Mouse (Mus musculus) neural tube, embryonic 11.5 days (tissue): Measurements from ENCODE around the gene Cxcr2. TPM values are rescaled to one million over a fixed set of nuclear protein-coding genes. Genes with fewer than 3 reads are reported as not detected.

Experiments
- ATAC-seq: fragments of 200-750 bp; cut with Nextera tagmentation; 2 replicates; pipeline ENCODE4 v1.8.0; 2017; ENCODE audit warnings: moderate number of reproducible peaks, mild to moderate bottlenecking, moderate TSS enrichment, moderate library complexity; ENCODE audit not compliant: insufficient read depth, low FRiP score, low TSS enrichment
- DNase-seq: peaks from one replicate; pipeline ENCODE4 v3.0.0-alpha.2; 2015; ENCODE audit warnings: low spot score
- H3K27ac ChIP-seq: fragments of 300-500 bp; sonication (generic); 2 replicates; pipeline ENCODE4 v1.5.1; 2014; ENCODE audit warnings: low read depth, mild to moderate bottlenecking, low read length
- H3K27me3 ChIP-seq: fragments of 300-500 bp; sonication (generic); 2 replicates; pipeline ENCODE4 v1.6.1; 2014; ENCODE audit warnings: mild to moderate bottlenecking, low read length, mixed read lengths; ENCODE audit not compliant: control insufficient read depth, insufficient read depth
- H3K36me3 ChIP-seq: fragments of 300-500 bp; sonication (generic); 2 replicates; pipeline ENCODE4 v1.6.1; 2014; ENCODE audit warnings: mild to moderate bottlenecking, low read length, moderate library complexity, mixed read lengths; ENCODE audit not compliant: control insufficient read depth, insufficient read depth
- H3K4me1 ChIP-seq: fragments of 300-500 bp; sonication (generic); 2 replicates; pipeline ENCODE4 v1.6.1; 2014; ENCODE audit warnings: low read length, mixed read lengths; ENCODE audit not compliant: control insufficient read depth, insufficient read depth
- H3K4me2 ChIP-seq: fragments of 300-500 bp; sonication (generic); 2 replicates; pipeline ENCODE4 v1.6.1; 2014; ENCODE audit warnings: low read depth, mild to moderate bottlenecking, moderate library complexity
- H3K4me3 ChIP-seq: fragments of 300-500 bp; sonication (generic); 2 replicates; pipeline ENCODE4 v1.5.1; 2014; ENCODE audit warnings: low read depth, low read length
- H3K9ac ChIP-seq: fragments of 300-500 bp; sonication (generic); 2 replicates; pipeline ENCODE4 v1.6.1; 2014; ENCODE audit warnings: mild to moderate bottlenecking, low read length
- H3K9me3 ChIP-seq: fragments of 300-500 bp; sonication (generic); 2 replicates; pipeline ENCODE4 v1.6.1; 2016; ENCODE audit warnings: low read length; ENCODE audit not compliant: control insufficient read depth
- WGBS: fragments of 180-500 bp; shearing (Covaris S2); extraction: QIAGEN DNeasy Blood & Tissue Kit; methylation state at CpG from one replicate; pipeline ENCODE4 v1.1.7; 2014; 5-methylcytosine and 5-hydroxymethylcytosine counted together
- polyA plus RNA-seq: library from polyadenylated mRNA; unstranded; fragments of >200 nt; fragmentation: Nextera tagmentation; extraction: Ambion mirVana; gene quantifications from 2 replicates; pipeline ENCODE4 v1.2.1, GENCODE M21; 2014

The Cxcr2 gene
- polyA plus RNA-seq, 1 experiment from 2014 or later = 0.24 TPM

DNA sequence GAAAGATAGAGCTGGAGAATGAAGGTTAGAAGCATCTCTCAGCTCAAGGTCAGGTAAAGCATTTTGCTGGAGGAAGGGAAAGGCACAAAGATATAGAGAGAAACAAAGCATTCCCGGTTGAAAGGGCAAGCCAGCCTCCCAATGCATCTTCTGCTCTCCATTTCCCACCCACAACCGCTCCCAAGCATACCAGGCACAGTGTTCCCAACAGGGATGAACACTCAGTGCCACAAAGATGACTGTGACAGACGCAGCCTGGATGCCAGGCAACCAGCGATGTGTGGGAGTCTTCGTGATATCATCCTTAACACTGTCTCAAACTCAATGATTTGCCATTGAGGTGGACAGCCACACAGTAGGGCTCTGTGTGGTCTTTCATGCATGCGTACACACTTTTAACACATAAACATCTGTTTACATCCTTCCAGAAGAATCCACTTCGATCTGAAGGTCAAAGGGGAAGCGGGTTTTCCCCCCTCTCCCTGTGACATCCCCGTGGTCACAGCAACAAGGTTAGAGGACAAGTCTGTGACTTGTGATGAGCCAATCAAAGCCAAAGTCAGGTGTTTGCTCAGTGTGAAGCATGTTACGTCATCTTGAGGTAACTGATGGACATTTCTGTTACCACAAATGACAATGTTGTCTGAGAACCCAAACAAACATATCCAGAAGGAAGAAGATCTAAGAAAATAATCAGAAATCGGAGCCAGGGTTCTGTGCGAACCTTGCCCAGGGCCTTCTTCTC, 44.1 kb downstream of the Cxcr2 start:
- no peak overlapping the region for H3K9ac ChIP-seq
- no peak overlapping the region for H3K4me3 ChIP-seq
- no peak overlapping the region for H3K4me2 ChIP-seq
- no peaks in the 10 kb centered on the region for H3K36me3 ChIP-seq
- H3K4me1 ChIP-seq = no peaks in the 10 kb centered on the region
- DNase-seq = no peak
- WGBS = 80% methylated on average over 12 of the region's 12 CpGs
- H3K27ac ChIP-seq = no peak overlapping the region
- ATAC-seq = no peak
- H3K27me3 ChIP-seq = no peaks in the 10 kb centered on the region
- H3K9me3 ChIP-seq = no peaks in the 10 kb centered on the region

DNA sequence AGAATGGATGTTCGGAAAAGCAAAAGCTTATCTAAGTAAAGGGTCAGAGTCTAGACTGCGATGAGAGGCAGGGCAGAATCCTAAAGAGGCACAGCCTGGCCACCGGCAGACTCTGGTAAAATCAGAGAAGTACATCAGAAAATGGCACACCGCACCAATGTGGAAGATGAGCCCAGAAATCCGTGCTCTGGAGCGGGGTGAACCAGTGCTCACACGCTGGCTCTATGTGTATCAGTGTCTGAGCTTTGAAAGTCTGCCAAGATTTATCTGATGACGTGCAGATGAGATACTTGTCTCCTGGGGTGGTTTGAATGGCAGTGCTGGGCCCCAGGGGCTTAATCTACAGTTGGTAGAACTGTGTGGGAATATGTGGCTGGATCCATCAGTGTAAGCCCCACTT, 45.3 kb downstream of the Cxcr2 start:
- DNase-seq (no peak), ATAC-seq (no peak)
- H3K4me2 ChIP-seq = no peak overlapping the region
- no peaks in the 10 kb centered on the region for H3K4me1 ChIP-seq
- no peak overlapping the region for H3K27ac ChIP-seq
- no peaks in the 10 kb centered on the region for H3K27me3 ChIP-seq
- H3K36me3 ChIP-seq = no peaks in the 10 kb centered on the region
- WGBS = 92% methylated on average over 8 of the region's 8 CpGs
- H3K9ac ChIP-seq = no peak overlapping the region
- no peak overlapping the region for H3K4me3 ChIP-seq
- no peaks in the 10 kb centered on the region for H3K9me3 ChIP-seq

DNA sequence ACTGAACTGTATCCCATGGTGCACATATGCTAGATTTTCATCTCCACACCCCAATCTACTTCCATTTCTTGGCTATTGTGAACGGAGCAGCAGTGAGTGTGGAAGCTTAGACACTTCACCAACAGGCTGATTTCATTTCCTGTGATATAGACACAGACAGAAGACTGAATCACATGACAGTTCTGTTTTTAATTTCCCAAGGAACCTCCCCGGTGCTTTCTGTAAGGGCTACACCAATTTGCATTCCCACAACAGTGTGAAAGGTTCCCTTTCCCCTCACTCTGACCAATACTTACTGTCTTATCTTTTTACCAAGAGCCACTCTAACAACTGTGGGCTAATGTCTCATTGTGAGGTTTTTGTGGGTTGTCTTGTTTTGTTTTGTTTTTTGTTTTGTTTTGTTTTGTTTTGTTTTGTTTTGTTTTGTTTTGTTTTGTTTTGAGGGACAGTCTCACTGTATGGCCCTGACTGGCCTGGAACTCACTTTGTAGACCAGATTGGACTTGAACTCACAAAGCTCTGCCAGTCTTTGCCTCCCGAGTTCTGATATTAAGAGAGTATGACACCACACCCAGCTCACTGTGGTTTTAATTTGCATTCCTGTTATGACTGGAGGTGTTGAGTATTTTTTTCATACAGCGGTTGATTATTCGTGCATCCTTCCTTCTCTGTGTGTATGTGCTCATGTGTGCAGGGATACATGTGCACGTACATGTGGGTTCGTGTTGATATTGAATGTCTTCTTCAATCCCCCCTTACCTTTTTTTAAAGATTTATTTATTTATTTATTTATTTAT, 47.5 kb downstream of the Cxcr2 start:
- 84% methylated on average over 7 of the region's 7 CpGs for WGBS
- DNase-seq = no peak
- Histone ChIP-seq H3K27ac (no peak overlapping the region), H3K9ac (no peak overlapping the region), H3K9me3 (no peaks in the 10 kb centered on the region), H3K4me1 (no peaks in the 10 kb centered on the region), H3K36me3 (no peaks in the 10 kb centered on the region), H3K27me3 (no peaks in the 10 kb centered on the region), H3K4me3 (no peak overlapping the region), H3K4me2 (no peak overlapping the region)
- no peak for ATAC-seq

DNA sequence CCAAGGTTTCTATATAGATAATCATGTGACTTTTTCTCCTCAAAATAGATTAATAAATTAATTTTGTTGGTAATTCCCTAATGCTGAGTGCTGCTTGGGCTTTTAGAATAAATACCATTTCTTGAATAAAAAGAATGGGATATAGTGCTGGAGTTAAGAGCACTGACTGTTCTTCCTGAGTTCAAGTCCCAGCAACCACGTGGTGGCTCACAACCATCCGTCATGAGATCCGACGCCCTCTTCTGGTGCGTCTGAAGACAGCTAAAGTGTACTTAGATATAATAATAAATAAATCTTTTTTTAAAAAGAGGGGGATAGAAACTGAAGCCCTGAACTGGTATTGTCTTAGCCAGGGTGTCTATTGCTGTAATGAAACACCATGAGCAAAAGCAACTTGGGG, 49.7 kb downstream of the Cxcr2 start:
- H3K4me1 ChIP-seq = no peaks in the 10 kb centered on the region
- no peaks in the 10 kb centered on the region for H3K36me3 ChIP-seq
- no peak overlapping the region for H3K4me3 ChIP-seq
- no peak overlapping the region for H3K9ac ChIP-seq
- H3K27ac ChIP-seq = no peak overlapping the region
- H3K27me3 ChIP-seq = no peaks in the 10 kb centered on the region
- DNase-seq = no peak
- no peak overlapping the region for H3K4me2 ChIP-seq
- ATAC-seq = no peak
- no peaks in the 10 kb centered on the region for H3K9me3 ChIP-seq
- WGBS = 62% methylated on average over 5 of the region's 5 CpGs

DNA sequence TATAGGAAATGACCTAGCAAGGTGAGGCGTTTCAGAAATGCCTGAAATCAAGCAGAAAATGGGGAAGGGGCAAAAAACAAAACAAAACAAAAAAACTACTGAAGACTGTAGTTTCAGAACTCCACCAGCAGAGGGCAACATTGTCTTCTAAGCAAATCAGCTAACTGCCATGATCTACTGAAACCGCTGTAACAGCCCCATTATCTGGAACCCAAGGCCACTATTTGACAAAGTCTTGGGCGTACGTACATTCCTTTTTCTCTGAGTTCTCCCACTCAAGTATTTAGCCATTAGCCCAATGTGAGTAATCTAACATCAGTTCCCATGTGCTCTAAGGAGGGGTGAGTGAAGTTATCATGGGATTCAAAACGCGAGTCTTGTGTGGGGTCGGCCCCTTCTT, 52.1 kb downstream of the Cxcr2 start:
- no peaks in the 10 kb centered on the region for H3K27me3 ChIP-seq
- WGBS = 66% methylated on average over 7 of the region's 7 CpGs
- DNase-seq = peak; percentile 14

DNA sequence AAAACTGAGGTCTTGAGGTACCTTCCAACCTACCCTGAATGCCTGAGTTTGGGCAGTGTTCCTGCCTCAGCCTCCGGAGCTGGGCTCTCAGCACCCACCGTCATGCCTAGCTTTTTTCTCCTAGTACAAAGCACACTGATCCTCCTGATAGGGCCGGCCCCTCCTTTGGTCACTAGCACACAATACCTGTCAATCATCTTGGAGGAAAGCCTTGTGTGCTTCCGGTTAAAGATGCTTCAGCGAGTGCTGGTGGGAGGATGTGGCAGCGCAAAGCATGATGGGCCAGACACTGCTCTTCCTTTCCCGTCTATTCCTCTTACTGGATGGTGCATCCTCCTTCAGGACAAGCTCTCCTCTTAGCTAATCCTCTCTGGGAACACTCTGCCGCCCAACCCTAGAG, 52.9 kb downstream of the Cxcr2 start:
- Histone ChIP-seq H3K4me2 (no peak overlapping the region), H3K27ac (no peak overlapping the region), H3K27me3 (no peaks in the 10 kb centered on the region), H3K4me3 (no peak overlapping the region), H3K36me3 (no peaks in the 10 kb centered on the region), H3K9me3 (no peaks in the 10 kb centered on the region), H3K9ac (no peak overlapping the region), H3K4me1 (no peaks in the 10 kb centered on the region)
- WGBS = 86% methylated on average over 8 of the region's 8 CpGs
- no peak for ATAC-seq
- DNase-seq = no peak

More for the DNA sequence above, 52.1 kb downstream of the Cxcr2 start:
- no peaks in the 10 kb centered on the region for H3K4me1 ChIP-seq
- H3K9me3 ChIP-seq = no peaks in the 10 kb centered on the region
- H3K27ac ChIP-seq = no peak overlapping the region
- no peak overlapping the region for H3K4me2 ChIP-seq
- no peak for ATAC-seq
- no peak overlapping the region for H3K4me3 ChIP-seq
- no peaks in the 10 kb centered on the region for H3K36me3 ChIP-seq
- H3K9ac ChIP-seq = no peak overlapping the region

DNA sequence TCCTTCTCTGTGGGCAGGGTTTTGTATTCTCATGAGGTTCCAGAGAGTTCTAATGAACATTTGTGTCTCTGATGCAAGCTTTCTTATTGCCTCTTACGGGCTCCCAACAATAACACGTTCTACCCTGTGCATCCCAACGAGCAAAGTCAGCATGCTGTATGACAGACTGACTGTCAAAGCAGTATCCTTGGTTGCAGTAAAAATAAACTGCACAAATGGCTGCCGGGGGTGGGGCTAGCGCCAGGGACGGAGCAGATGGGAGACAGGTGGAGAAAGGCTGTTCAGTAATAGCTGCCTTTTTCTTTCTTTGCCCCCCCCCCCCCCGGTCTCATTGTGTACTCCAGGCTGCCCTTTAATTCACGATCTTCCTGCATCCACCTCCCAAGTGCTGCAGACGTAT, 54.1 kb downstream of the Cxcr2 start:
- ATAC-seq (no peak), DNase-seq (peak; percentile 17)
- WGBS = 55% methylated on average over 8 of the region's 9 CpGs
- no peak overlapping the region for H3K9ac ChIP-seq
- H3K4me2 ChIP-seq = no peak overlapping the region
- H3K36me3 ChIP-seq = no peaks in the 10 kb centered on the region
- H3K9me3 ChIP-seq = no peaks in the 10 kb centered on the region
- H3K27ac ChIP-seq = no peak overlapping the region
- H3K27me3 ChIP-seq = no peaks in the 10 kb centered on the region
- no peaks in the 10 kb centered on the region for H3K4me1 ChIP-seq
- no peak overlapping the region for H3K4me3 ChIP-seq

DNA sequence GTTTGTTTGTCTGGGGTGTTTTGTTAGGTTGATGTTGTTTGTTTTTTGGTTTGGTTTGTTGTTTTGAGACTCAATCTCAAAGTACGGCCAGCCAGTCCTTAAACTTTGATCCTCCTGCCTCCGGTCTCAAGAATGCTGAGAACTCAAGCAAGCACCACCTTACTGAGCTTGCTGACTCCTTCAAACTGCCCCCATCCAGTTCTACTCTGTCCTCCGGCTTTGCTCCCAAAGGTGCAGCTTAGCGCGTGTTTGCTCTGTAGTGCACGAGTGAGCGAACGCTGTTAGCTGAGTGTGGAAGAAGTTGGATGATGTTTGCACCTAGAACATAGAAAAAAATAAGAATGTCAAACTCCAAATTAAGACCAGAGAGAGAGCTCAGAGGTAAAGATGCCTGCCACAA, 55.2 kb downstream of the Cxcr2 start:
- Histone ChIP-seq H3K4me1 (no peaks in the 10 kb centered on the region), H3K4me2 (no peak overlapping the region), H3K9ac (no peak overlapping the region), H3K4me3 (no peak overlapping the region), H3K27ac (no peak overlapping the region), H3K36me3 (no peaks in the 10 kb centered on the region), H3K9me3 (no peaks in the 10 kb centered on the region), H3K27me3 (no peaks in the 10 kb centered on the region)
- DNase-seq (no peak), ATAC-seq (no peak)
- WGBS = 92% methylated on average over 8 of the region's 8 CpGs
